Mouse (Mus musculus) G1E (cell line): Measurements from ENCODE around the gene Frrs1l.

ENCODE experiments used
- CTCF ChIP-seq: IDR thresholded peaks from 2 replicates; pipeline ENCODE4 v1.5.1; 2012; ENCODE audit warnings: low read depth, low read length, inconsistent platforms, mixed read lengths
- GATA1 ChIP-seq: IDR thresholded peaks from 2 replicates; pipeline ENCODE4 v1.6.1; 2012; ENCODE audit warnings: borderline replicate concordance, low read length, inconsistent platforms, mixed read lengths
- GATA2 ChIP-seq: IDR thresholded peaks from 2 replicates; pipeline ENCODE4 v1.6.1; 2012; ENCODE audit warnings: low read depth, low read length, inconsistent platforms, borderline replicate concordance
- POLR2AphosphoS5 ChIP-seq: IDR thresholded peaks from 2 replicates; pipeline ENCODE4 v1.6.1; 2012; ENCODE audit warnings: low read depth, low read length, inconsistent platforms; ENCODE audit not compliant: insufficient replicate concordance
- TAL1 ChIP-seq: conservative IDR thresholded peaks from 2 replicates; pipeline ENCODE4 v1.6.1; 2012; ENCODE audit warnings: low read depth, low read length, inconsistent platforms, mixed read lengths

DNA sequence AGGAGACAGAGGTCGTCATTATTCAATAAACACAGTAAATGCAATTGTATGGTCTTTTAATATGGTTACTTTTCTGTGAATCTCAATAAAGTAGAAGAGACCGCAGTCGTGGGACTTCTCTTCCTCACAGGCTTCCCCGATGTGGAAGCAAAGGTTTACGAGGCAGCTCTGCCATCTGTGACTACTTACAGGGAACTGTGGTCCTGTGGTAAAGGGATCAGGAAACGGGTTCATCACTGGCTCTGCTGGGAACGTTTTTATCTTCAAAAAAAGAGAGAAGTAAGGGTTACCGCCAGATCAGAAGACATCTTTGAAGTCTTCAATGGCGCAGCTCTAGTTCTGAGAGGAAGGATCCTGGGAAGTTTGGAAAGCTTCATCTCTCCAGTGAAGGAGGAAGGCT is 17.5 kb upstream of the Frrs1l start:
- TF ChIP-seq CTCF = no peak
- no peak for TF ChIP-seq GATA2
- TF ChIP-seq GATA1 = no peak
- no peak for TF ChIP-seq POLR2AphosphoS5
- no peak for TF ChIP-seq TAL1
